Mouse (Mus musculus) kidney, postnatal 25 days (tissue): Measurements from ENCODE around the gene Olfr1052.
"Not testable (repeated sequence)": the region's sequence is repeated elsewhere in the genome, so short reads cannot be mapped to it uniquely, and the experiment has no call there.

ENCODE experiments used
- DNase-seq, 2 experiments: peaks; one replicate each; pipeline ENCODE4 v3.0.0; 2021; ENCODE audit warnings: mixed read lengths in 2 of 2

The Olfr1052 gene

GRCm38 (mm10) chr2:86292155-86292554 is at the start of gene Olfr1052:
TSS of gene Olfr1052 (plus strand) at chr2:86292455.
- DNase-seq: no peak

GRCm38 (mm10) chr2:86258228-86258627 is 34.0 kb upstream of the Olfr1052 start, which contains the start of gene Olfr1049:
TSS of gene Olfr1049 (minus strand) at chr2:86258328.
- not testable (repeated sequence) for DNase-seq

- not testable (repeated sequence) for DNase-seq
Observed at GRCm38 (mm10) chr2:86278988-86279387, 13.3 kb upstream of the Olfr1052 start, which contains the start of gene Olfr1051. TSS of gene Olfr1051 (minus strand) at chr2:86279088.

- no peak for DNase-seq
Observed at GRCm38 (mm10) chr2:86315184-86315583, 22.9 kb downstream of the Olfr1052 start, which contains the start of gene Olfr1053. TSS of gene Olfr1053 (minus strand) at chr2:86315284.

GRCm38 (mm10) chr2:86335333-86335732 is 43.1 kb downstream of the Olfr1052 start, which contains the start of gene Olfr1054:
TSS of gene Olfr1054 (minus strand) at chr2:86335433.
- no peak for DNase-seq
